Mouse (Mus musculus) cerebellum, adult 11 months (tissue): Measurements from ENCODE around the gene Llgl2.
"Not testable (repeated sequence)": the region's sequence is repeated elsewhere in the genome, so short reads cannot be mapped to it uniquely, and the experiment has no call there.

Experiments used
- DNase-seq: peaks from one replicate; pipeline ENCODE4 v3.0.0; 2022

The Llgl2 gene

GRCm38 (mm10) chr11:115836656-115837395, 13.0 kb downstream of the Llgl2 start:
- no peak for DNase-seq

DNA sequence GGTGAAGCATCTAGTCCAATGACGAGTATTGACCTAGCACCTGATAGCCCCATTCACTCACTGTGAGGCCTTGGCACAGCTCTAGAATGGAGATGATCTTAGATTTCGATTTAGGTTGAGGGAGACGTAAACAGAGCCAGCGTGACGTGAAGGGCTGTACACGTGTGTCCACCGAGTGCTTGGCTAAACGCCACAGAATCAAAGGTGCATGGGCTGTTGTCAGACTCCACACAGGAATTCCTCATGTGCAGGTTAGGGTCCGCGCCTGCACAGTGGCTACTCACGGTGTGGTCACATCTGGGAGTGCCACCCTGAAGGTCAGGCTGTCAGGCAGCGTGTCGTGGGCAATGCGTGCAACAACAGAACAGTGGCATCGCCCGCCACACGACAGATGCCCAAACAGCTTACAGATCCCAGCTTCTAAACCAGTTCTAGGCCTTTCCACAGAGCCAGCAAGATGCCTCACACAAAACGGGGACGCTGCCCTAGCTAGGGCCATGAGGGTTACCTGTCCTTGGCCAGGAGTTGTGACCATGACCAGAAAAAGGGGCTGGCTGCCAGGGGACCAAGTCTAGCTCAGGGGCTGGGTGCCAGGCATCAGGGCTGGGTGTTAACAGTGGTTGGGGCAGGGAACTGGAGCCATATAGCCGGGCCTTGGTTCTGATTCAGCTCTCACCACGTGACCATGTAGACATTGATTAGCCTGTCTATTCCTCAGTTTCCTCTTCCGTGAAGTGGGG, 13.9 kb downstream of the Llgl2 start:
- no peak for DNase-seq

- DNase-seq, result no peak
Observed at GRCm38 (mm10) chr11:115838895-115839311, 15.1 kb downstream of the Llgl2 start.

GRCm38 (mm10) chr11:115839732-115840131, 15.9 kb downstream of the Llgl2 start:
- no peak for DNase-seq

DNA sequence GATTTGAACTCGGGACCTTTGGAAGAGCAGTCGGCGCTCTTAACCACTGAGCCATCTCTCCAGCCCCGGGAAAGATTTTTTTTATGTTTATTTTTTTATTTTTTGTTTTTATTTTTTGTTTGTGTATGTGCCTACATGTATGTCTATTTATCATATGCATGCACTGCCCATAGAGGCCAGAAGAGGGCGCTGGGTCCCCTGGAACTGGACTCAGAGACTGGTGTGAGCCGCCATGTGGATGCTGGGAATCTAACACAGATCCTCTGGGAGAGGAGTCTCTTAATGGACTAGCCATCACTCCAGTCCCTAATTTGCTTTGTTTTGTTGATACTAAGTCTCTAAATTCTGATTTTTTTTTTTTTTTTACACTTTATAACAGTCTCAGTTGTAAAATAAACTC, 17.2 kb downstream of the Llgl2 start:
- DNase-seq, result no peak

DNA sequence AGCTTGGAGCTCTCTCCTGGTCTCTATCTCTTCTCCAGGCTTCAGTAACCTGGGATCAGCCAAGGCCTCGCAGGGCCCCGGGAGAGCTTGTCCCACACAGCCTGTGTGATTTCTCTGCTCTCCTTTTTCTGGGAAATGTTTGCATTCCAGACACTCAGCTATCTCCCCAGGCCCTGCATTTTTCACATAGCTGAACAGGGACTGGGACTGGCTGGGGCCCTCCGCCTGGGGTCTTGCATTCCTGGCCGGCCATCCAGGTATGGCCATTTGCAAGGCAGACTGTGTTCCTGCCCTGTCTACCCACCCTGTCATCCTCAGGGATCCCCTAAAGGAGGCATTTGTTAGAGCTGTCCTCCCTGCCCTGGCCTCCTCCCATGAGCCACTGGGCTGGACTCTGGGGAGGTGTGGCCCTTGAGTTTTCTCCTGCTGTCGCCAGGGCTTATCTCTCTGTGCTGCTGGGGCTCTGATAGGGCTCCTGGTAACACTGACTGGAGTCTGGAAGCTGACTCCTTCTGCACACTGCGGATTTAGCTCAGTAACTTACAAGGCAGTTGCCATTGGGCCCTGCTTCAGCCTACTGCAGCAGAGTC, 18.2 kb downstream of the Llgl2 start:
- no peak for DNase-seq

DNA sequence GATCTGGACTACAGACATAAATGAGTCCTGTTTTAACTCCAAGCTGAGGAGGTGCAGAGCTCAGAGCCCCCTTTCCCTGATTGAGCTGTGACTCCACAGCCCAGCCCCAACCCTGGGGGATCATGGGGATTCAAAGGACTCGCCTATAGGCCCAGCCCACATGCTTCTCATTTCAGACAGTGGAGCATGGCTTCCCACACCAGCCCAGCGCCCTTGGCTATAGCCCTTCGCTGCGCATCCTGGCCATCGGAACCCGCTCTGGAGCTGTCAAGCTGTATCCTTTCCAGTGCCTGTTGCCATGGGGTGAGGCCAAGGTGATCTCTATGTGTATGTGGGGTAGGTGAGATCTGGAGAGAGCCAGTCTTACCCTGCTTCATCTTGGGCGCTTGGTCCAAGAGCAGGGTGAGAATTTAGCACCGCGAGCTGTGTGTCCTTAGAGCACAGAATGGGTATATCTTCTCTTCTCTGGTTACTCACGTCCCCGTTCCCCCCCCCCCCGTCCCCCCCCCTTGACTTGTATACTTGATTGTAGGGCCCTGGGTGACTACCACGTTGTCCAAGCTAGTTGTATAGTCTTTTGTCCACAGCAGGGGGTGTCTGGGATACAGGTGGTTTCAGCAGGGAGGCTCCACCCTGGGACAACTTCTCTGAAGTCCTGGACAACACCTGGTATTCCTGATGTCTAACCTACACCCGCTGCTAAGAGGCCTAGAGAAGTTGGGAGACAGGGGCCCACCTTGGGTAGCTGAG, 19.5 kb downstream of the Llgl2 start:
- DNase-seq, result no peak

- DNase-seq, result no peak
Observed at GRCm38 (mm10) chr11:115843891-115844239, 20.0 kb downstream of the Llgl2 start.

DNA sequence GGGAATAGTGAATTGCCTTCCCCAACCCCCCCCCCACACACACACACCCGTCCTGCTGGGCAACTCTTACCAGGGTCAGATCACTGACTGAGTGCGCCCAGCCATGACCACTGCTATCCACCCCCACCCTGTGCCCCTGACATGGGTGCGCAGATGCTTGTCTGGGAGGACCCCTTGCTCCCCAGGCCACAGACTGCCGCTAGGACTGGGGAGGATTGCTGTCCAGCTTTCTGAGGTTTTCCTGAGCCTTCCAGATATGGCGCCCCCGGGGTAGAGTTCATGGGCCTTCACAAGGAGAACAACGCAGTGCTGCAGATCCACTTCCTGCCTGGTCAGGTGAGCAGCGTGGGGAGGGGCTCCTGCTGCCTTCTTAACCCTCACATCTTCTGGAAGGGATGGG, 20.4 kb downstream of the Llgl2 start:
- no peak for DNase-seq

- no peak for DNase-seq
Observed at GRCm38 (mm10) chr11:115845819-115846218, 22.0 kb downstream of the Llgl2 start.

GRCm38 (mm10) chr11:115854674-115855073, 30.8 kb downstream of the Llgl2 start:
- no peak for DNase-seq

GRCm38 (mm10) chr11:115857146-115857545, 33.3 kb downstream of the Llgl2 start:
- DNase-seq, result not testable (repeated sequence)

DNA sequence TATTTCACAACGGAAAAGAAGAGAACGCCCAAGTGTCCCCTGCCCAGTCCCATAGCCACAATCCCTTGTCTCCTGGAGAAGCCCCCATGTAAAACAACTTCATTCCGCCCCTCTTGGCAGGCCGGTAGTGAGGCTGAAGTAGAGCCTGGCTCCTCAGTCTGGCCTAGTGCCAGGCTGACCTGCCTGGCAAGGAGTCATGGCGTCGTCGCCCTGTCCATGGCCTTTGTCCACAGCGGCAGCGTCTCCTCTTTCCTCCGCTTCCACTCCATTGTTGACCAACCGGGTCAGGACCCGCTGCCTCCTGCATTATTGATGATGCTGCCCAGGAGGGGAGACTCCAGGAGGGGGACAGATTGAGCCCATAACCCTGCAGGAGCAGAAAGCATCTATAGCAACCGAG, 34.1 kb downstream of the Llgl2 start:
- DNase-seq, result no peak

GRCm38 (mm10) chr11:115858354-115858753, 34.5 kb downstream of the Llgl2 start, which contains the start of gene Myo15b:
Gene Myo15b, plus strand, starts transcription at chr11:115858406.
- DNase-seq, result no peak

DNA sequence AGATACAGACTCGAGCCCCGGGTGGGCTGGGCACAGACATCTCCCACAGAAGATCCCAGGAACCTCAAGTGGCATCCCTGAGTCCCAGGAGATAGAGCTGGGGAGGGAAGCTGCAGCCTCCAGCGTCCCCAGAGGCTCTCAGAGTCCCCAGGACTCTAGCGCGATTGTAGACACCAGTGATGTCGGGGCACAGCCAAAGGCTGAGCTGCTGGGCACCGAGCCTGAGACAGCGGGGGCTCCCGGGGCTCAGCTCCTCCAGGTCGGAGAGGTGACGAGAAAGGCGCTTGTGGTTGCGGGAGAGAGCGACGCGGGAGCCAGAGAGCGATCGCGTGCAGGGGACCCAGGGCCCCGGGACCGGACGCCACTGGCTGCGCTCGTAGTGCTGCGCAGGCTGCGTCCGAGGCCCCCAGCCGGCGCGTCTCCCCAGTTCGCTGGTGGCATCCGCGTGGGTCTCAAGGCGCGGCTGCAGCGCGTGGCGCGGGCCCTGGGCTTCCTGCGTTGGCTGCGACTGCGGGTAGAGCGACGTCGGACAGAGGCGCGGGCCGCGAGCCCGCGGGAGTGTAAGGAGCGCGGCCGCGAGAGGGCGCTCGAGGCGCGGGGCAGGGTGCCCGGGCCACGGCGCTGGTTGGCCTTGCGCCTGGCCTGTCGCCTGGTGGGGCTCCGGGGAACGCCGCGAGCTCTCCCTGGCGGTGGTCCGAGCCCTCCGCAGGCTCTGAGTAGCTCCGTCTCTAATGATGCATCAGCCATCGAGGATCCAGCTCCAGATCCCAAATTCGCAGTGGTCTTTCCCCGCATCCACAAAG, 35.5 kb downstream of the Llgl2 start:
- peak; percentile 61 for DNase-seq

DNA sequence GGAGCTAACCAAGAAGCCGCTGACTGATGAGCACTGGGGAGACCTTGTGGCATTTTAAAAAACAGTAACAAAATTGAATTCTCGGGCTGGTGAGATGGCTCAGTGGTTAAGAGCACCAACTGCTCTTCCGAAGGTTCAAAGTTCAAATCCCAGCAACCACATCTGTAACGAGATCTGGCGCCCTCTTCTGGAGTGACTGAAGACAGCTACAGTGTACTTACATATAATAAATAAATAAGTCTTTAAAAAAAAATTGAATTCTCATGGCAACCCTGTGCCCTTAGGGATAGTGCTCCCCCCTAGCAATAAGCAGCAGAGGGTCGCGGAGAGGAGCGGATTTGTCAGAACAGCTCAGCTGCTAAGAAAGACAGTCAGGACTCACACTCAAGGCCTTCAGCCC, 40.0 kb downstream of the Llgl2 start:
- no peak for DNase-seq

DNA sequence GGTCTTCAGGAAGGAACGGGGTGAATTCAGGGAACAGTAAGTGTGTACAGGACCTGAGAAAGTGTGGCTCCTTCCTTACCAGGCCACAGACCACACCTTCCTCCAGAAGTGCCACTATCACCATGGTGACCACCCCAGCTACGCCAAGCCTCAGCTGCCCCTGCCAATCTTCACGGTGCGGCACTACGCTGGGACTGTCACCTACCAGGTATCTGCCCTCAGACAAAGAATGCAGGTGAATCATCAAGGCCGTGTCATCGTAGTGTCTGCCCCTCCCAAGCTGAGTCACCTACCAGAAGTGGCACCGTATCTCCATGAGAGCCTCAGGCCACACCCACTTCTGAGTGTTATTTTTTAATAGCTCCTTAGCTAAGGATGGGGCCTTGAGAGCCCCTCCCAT, 45.5 kb downstream of the Llgl2 start:
- no peak for DNase-seq

DNA sequence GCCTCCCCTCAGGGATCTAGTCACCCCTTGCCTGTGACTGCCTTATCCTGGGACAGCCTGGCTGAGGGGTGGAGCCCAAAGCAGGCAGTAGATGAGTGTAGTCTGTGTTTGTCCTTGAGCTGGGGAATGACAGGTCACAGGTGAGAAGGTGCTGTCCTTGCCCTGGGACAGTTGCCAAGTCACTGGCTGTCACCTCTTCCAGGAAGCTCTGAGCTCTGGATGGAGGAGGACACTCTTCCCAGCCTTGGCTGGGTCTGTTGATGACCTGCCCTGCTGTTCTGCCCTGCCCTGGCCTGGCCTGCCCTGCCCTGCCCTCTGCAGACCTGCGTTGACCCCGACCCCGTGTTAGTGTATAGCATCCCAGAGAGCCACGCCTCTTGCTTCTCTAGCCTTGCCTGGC, 48.6 kb downstream of the Llgl2 start:
- DNase-seq, result no peak

DNA sequence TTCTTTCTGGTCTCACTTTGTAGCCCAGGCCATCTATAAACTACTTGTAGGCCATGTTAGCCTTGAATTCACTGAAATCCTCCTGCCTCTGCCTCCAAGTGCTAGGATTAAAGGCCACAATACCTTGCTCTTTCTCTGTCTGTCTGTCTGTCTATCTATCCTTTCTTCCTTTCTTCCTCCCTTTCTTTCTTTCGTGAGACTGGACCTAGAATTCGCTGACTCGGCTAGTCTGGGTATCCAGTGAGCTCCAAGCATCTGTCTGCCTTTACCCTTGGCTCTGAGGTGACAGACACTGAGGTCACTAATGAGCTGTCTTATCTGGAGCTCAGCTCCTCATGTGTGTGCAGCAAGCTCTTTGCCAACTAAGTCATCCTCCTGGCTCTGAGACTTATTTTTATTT, 52.1 kb downstream of the Llgl2 start:
- DNase-seq, result no peak

- no peak for DNase-seq
Observed at GRCm38 (mm10) chr11:115876438-115876837, 52.6 kb downstream of the Llgl2 start.

- no peak for DNase-seq
Observed at GRCm38 (mm10) chr11:115877174-115877755, 53.4 kb downstream of the Llgl2 start.

DNA sequence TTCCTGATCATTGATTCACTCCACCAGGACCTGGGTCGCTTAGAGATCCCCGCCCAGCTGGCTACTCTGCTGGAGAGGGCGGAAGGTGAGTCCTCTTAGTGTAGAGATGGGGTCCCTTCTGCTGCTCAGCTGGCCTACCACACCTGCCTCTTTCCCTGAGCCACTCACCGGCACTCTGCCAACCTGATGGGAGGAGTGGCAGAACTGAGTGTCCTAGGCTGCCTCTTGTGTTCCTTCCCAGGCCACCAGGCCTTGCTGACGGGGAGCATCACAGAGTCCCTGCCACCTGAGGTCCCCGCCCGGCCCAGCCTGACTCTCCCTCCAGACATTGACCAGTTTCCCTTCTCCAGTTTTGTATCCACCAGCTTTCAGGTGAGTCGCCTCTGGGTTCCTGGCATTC, 54.2 kb downstream of the Llgl2 start:
- DNase-seq, result no peak
